Mouse (Mus musculus): ENCODE measurements around the gene Slc43a1. TPM values are rescaled to one million over a fixed set of nuclear protein-coding genes. Genes with fewer than 3 reads are reported as not detected.
A peak's percentile ranks its signal among the peaks of the same experiment; 100 is the strongest.

Slc43a1 gene
- polyA plus RNA-seq, 1 experiment from 2014 or later = 1.6 TPM

DNA sequence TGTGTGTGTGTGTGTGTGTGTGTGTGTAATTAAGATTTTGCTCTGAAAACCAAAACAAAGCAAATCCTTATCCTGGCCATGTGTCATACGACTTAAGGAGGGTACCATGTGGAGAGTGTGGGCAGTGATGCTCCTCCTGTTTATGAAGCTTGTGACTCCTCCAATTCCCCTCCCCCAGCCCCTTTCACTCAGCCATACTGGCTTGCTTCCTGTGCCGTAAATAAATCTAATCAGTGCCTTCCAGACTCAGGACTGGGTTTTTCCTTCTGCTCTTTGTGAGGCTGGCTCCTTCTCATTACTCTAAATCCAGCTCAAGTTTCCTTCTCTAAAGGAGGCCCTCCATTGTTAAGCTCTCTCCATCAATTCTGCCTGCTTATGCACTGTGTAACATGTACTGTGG, 15.4 kb upstream of the Slc43a1 start:
- Histone ChIP-seq H3K27me3 (ENCODE audit: control insufficient read depth, insufficient read depth, low read length) (peaks cover 3% of the 10 kb centered on the region; the same call in 1 of the 2 replicates), H3K9me3 (ENCODE audit: control insufficient read depth, low read length) (no peaks in the 10 kb centered on the region), H3K36me3 (replicated peaks; ENCODE audit: control insufficient read depth, insufficient read depth) (no peaks in the 10 kb centered on the region), H3K9ac (no peak overlapping the region), H3K27ac (no peak overlapping the region), H3K4me2 (replicated peaks) (no peak overlapping the region), H3K4me3 (replicated peaks; ENCODE audit: low read length) (no peak overlapping the region), H3K4me1 (replicated peaks; ENCODE audit: control insufficient read depth, insufficient read depth, low read length) (0 out of 2 replicates have a peak, but pooled peaks cover 5% of the 10 kb centered on the region)
- ATAC-seq (ENCODE audit: low FRiP score) (no peak), DNase-seq (ENCODE audit: low spot score) (no peak)
- 57% methylated on average over 2 of the region's 2 CpGs for WGBS

DNA sequence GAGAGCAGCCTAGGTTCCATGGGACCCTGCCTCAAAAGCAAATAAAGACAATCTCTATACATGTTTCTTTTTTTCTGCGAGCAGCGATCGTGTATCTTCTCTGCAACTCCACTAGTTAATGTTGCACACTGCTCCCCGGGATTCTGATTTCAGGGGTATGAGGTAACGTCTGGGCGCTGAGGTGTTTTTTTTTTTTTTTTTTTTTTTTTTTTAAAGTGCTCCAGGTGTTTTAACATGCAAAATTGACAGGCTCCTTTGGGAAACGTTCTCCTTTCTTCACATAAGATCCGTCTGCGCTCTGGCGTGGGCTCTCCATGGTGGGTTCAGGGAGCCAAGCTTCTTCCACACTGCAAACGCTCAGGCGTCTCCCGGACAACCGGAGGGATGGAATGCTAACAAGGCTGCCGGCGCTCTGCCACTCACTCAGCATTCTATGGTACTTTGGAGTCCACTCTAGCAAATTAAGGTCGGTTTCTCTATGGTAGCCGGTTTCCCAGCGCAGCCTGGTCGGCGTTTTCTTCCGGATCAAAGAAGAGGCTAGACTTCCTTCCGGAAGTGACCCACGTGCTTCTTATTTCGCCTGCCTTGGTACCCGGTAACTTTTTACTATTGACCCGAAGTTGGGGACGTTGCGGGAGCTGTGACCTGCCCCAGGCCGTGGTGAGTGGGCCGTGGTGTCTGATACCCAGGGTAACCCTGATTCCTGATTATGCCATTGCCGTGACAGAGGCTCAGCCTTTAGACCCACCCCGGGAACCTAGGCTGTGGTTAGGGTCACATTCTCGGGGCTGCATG, 12.0 kb upstream of the Slc43a1 start, which contains the start of gene Timm10:
Gene Timm10, plus strand, starts transcription at position 510 of the 795 bp plus-strand sequence.
- no peaks in the 10 kb centered on the region for H3K9me3 ChIP-seq (ENCODE audit: control insufficient read depth, low read length)
- H3K4me2 ChIP-seq (replicated peaks) = peak within 1 kb of the TSS; percentile 95
- 0 out of 2 replicates have a peak, but pooled peaks cover 5% of the 10 kb centered on the region for H3K4me1 ChIP-seq (replicated peaks; ENCODE audit: control insufficient read depth, insufficient read depth, low read length)
- H3K9ac ChIP-seq = peak within 1 kb of the TSS; percentile 76
- WGBS = under 1% methylated on average over 34 of the region's 34 CpGs
- ATAC-seq (ENCODE audit: low FRiP score) = peak; percentile 94
- peak within 1 kb of the TSS; percentile 61 for H3K27ac ChIP-seq
- H3K36me3 ChIP-seq (replicated peaks; ENCODE audit: control insufficient read depth, insufficient read depth) = peaks cover 17% of the 10 kb centered on the region
- peak within 1 kb of the TSS; percentile 67 for H3K4me3 ChIP-seq (replicated peaks; ENCODE audit: low read length)
- H3K27me3 ChIP-seq (ENCODE audit: control insufficient read depth, insufficient read depth, low read length) = no peaks in the 10 kb centered on the region
- DNase-seq (ENCODE audit: low spot score) = peak; percentile 94

DNA sequence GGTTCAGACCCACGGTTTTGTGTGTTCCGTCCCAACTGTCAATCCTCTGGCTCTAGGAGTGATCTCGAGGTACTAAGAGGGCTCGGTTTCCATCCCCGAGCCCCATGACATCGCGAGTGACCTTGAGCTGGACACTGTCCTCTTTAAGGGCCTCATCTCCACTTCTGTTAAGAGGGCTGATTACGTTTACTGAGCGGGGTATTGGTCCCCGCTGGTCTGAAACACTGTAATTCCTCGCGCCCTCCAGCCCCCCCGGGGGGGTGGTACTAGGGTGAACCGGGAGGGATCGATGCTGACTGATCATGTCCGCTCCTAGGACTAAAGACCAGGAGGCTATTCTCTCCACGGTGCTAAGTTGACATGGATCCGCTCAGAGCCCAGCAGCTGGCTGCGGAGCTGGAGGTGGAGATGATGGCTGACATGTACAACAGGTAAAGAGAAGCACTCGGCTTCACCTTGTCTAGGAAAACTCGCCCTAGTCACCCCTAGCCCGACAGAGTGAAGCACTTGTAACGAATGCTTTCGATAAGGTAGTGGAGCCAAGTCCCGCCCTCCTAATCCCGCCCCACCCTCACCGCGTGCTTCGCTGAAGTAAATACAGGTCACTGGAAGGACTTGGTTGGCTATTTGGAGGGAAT, 11.2 kb upstream of the Slc43a1 start:
- H3K4me2 ChIP-seq (replicated peaks) = peak overlapping the region; percentile 95
- DNase-seq (ENCODE audit: low spot score) (no peak), ATAC-seq (ENCODE audit: low FRiP score) (peak; percentile 15)
- no peaks in the 10 kb centered on the region for H3K27me3 ChIP-seq (ENCODE audit: control insufficient read depth, insufficient read depth, low read length)
- H3K9me3 ChIP-seq (ENCODE audit: control insufficient read depth, low read length) = no peaks in the 10 kb centered on the region
- peak overlapping the region; percentile 76 for H3K9ac ChIP-seq
- peaks cover 17% of the 10 kb centered on the region for H3K36me3 ChIP-seq (replicated peaks; ENCODE audit: control insufficient read depth, insufficient read depth)
- no peak overlapping the region for H3K27ac ChIP-seq
- 0 out of 2 replicates have a peak, but pooled peaks cover 5% of the 10 kb centered on the region for H3K4me1 ChIP-seq (replicated peaks; ENCODE audit: control insufficient read depth, insufficient read depth, low read length)
- WGBS = under 1% methylated on average over 29 of the region's 29 CpGs
- H3K4me3 ChIP-seq (replicated peaks; ENCODE audit: low read length) = peak overlapping the region; percentile 67

DNA sequence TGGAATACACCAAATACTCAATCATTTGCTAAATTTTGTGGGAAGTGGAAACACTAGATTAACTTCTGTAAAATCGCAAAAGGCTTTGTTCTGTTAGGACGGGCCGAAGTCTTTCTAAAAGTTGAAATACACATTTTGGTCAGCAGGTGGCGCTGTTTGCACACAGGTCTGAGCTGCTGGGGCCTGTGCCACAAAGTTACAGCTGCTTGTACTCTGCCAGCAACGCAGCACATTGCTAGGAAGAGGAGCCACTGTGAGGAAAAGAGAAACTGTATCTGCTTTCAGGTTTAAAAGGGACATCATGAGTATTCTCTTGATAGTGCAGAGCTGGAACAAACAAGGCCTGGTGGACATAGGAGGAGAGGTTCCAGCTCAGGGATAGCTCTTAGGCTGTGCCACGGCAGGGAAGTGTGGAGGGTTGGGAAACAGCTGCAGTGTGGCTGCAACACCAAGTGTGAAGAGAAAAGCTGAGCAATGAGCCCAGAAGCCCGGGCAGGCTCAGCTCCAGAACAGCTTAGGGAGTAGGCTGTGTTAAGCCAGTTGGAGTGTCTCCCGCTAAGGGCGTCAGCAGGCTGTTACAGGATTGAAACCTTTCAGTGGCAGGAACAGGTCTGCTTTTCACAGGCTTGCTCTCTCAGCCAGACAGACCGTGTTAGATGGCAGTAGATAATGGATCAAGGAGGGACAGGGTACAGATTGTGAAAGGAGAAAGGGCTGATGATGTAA, 6.8 kb upstream of the Slc43a1 start:
- Histone ChIP-seq H3K9me3 (ENCODE audit: control insufficient read depth, low read length) (no peaks in the 10 kb centered on the region), H3K4me3 (replicated peaks; ENCODE audit: low read length) (no peak overlapping the region), H3K4me2 (replicated peaks) (no peak overlapping the region), H3K27ac (no peak overlapping the region), H3K36me3 (replicated peaks; ENCODE audit: control insufficient read depth, insufficient read depth) (peaks cover 17% of the 10 kb centered on the region), H3K4me1 (replicated peaks; ENCODE audit: control insufficient read depth, insufficient read depth, low read length) (0 out of 2 replicates have a peak, but pooled peaks cover 5% of the 10 kb centered on the region), H3K27me3 (ENCODE audit: control insufficient read depth, insufficient read depth, low read length) (no peaks in the 10 kb centered on the region; the same call in 1 of the 2 replicates), H3K9ac (no peak overlapping the region)
- WGBS = 35% methylated on average over 10 of the region's 10 CpGs
- ATAC-seq (ENCODE audit: low FRiP score) (peak; percentile 73), DNase-seq (ENCODE audit: low spot score) (peak; percentile 99)

DNA sequence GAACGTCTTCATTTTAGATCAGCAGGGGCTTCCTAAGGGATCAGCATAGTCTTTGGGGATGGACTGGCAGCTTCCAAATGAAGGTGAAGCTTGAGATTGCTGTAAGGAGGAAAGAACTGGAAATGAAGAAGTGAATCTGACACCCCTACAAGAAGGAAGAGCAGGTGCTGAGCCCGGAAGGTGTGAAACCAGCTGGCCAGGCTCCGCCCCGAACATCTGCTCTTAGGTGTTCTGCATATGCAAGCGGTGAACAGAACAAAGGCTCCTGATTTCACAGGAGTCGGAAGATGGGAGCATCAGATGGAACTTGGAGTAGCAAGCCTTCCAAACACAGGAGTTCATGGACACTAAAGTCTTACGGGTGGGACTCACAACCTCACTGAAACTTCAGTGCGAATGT, 1.5 kb upstream of the Slc43a1 start:
- Histone ChIP-seq H3K36me3 (replicated peaks; ENCODE audit: control insufficient read depth, insufficient read depth) (no peaks in the 10 kb centered on the region), H3K27me3 (ENCODE audit: control insufficient read depth, insufficient read depth, low read length) (peaks cover 46% of the 10 kb centered on the region), H3K4me1 (replicated peaks; ENCODE audit: control insufficient read depth, insufficient read depth, low read length) (peaks cover 8% of the 10 kb centered on the region; the same call in 1 of the 2 replicates), H3K9me3 (ENCODE audit: control insufficient read depth, low read length) (no peaks in the 10 kb centered on the region), H3K9ac (no peak overlapping the region), H3K4me3 (replicated peaks; ENCODE audit: low read length) (no peak overlapping the region), H3K4me2 (replicated peaks) (no peak overlapping the region), H3K27ac (no peak overlapping the region)
- no peak for DNase-seq (ENCODE audit: low spot score)
- 74% methylated on average over 8 of the region's 8 CpGs for WGBS
- ATAC-seq (ENCODE audit: low FRiP score) = no peak

DNA sequence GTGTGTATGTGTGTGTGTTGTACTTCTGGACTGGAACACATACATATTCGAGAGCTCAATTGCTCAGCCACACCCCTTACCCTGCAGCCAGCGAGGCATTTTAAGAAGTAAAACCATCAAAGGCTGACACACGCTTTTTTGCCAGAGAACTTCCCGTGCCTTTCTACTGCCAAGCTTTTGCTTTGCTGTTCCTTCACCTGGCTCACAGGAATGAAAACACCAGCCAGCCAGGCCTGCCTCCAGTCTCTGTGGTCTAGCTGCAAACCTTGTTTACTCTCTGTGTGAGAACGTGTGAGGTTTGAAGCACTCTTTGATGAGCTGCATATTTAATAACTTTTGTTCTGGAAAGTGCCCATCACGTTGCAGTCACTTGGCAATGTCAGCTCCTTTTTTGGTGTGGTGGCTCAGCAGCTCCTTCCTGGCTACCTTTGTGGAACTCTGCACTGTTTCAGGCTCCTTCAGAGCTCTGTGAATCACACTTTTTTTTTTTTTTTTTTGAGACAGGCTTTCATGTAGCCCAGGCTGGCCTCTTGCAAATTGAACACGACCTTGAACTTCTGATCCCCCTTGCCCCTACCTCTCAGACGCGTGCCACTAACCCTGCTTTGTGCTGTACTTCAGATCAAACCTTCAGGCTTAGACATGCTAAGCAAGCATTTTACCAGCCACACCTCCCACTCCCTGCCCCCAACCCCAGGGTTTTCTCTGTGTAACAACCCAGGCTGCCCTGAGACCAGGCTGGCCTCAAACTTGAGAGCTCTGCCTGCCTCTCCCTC, 645 bp upstream of the Slc43a1 start:
- Histone ChIP-seq H3K4me3 (replicated peaks; ENCODE audit: low read length) (no peak overlapping the region), H3K4me1 (replicated peaks; ENCODE audit: control insufficient read depth, insufficient read depth, low read length) (peaks cover 8% of the 10 kb centered on the region; the same call in 1 of the 2 replicates), H3K36me3 (replicated peaks; ENCODE audit: control insufficient read depth, insufficient read depth) (no peaks in the 10 kb centered on the region), H3K27me3 (ENCODE audit: control insufficient read depth, insufficient read depth, low read length) (peaks cover 46% of the 10 kb centered on the region), H3K27ac (no peak overlapping the region), H3K9me3 (ENCODE audit: control insufficient read depth, low read length) (no peaks in the 10 kb centered on the region), H3K9ac (no peak overlapping the region), H3K4me2 (replicated peaks) (no peak overlapping the region)
- DNase-seq (ENCODE audit: low spot score) = no peak
- WGBS = 35% methylated on average over 9 of the region's 9 CpGs
- no peak for ATAC-seq (ENCODE audit: low FRiP score)

DNA sequence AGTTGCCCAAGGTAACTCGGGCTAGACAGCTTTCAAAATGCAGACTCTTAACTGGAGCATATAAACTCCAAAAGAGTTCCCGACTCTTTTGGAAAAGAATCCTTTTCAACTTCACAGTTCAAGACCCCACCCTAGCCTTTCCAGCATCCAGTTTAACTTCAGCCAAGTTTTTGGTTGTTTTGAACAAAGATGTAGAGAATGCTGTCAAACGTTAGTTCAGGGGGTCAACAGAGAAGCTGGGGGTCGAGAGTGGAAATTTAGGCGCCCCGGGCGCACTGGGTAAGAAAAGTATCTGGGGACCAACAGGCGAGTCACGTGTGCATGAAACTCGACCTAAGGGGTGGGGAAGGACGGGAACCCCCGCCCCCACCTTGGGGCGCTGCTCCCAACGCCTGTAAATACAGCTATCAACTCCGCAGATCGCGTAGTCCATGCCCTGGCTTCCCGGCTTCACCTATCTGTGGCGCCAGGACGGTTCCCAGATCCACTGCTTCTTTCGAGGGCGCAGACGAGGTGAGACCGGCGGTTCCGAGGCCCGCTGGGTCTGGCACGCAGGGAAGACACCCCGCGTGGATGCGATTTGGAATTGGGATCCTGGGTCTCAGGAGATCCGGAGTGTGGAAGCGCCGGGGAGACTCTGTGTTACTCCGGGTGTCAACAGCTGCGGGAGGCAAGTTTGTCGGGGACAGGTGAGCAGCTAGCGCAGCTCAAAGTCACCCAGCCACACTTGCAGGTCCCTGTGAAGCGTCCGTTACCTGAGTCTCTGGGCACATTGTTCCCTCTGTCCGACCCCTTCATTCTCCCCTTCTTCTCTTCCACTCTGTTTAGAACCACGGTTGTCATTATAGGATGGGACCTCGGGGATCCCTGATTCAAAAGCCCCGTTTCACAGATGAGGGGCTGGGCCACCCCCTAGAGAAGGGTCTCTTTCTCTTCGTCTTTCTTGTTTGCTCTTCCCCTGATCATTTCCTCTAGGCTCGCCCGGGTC, 637 bp downstream of the Slc43a1 start:
- Histone ChIP-seq H3K27me3 (ENCODE audit: control insufficient read depth, insufficient read depth, low read length) (peaks cover 46% of the 10 kb centered on the region), H3K4me3 (replicated peaks; ENCODE audit: low read length) (peak overlapping the region; percentile 44), H3K9me3 (ENCODE audit: control insufficient read depth, low read length) (no peaks in the 10 kb centered on the region), H3K9ac (peak overlapping the region; percentile 41), H3K27ac (no peak overlapping the region), H3K4me2 (replicated peaks) (peak overlapping the region; percentile 93), H3K36me3 (replicated peaks; ENCODE audit: control insufficient read depth, insufficient read depth) (no peaks in the 10 kb centered on the region), H3K4me1 (replicated peaks; ENCODE audit: control insufficient read depth, insufficient read depth, low read length) (peaks cover 8% of the 10 kb centered on the region; the same call in 1 of the 2 replicates)
- ATAC-seq (ENCODE audit: low FRiP score) (peak; percentile 19; the same call in 1 of the 2 replicates), DNase-seq (ENCODE audit: low spot score) (no peak)
- WGBS = under 1% methylated on average over 47 of the region's 47 CpGs
